7 mouse cellular contexts compared by ENCODE assay signal in genomic region chrX:159963273-159963672, GRCm38 (mm10). TPM values are rescaled to one million over a fixed set of nuclear protein-coding genes. Genes with fewer than 3 reads are reported as not detected.
A peak's percentile ranks its signal among the peaks of the same experiment; 100 is the strongest.
DNase-seq lines count a peak whose midpoint lies in the region; TF ChIP-seq lines count a peak whose summit lies in the region.

No protein-coding gene starts in this region.

- peak; percentile 44 for TF ChIP-seq CTCF in E14TG2a.4 (conservative IDR thresholded peaks at IDR 0.05; ENCODE audit: low read length)
- peak; percentile 81 for TF ChIP-seq CTCF in layer of hippocampus, adult 2 months (conservative IDR thresholded peaks at IDR 0.05)

- H3K36me3 ChIP-seq in E14TG2a.4 (ENCODE audit: insufficient read depth, low read length), result no peaks in the 10 kb centered on the region

- H3K9me3 ChIP-seq in E14TG2a.4 (ENCODE audit: low read length), result no peaks in the 10 kb centered on the region

- no peaks in the 10 kb centered on the region for H3K27me3 ChIP-seq in E14TG2a.4 (ENCODE audit: insufficient read depth, low read length)

- no peak overlapping the region for H3K27ac ChIP-seq in layer of hippocampus, adult 2 months

- DNase-seq in R1 (ENCODE audit: low read depth, low spot score), result peak; percentile 47
- DNase-seq in cerebellum, postnatal 36 days, result peak; percentile 37 to 67
- peak; percentile 71 for DNase-seq in heart, postnatal 4 days
- peak; percentile 49 to 51 for DNase-seq in layer of hippocampus, adult 2 months (ENCODE audit: low spot score in 2 of 2)
- peak; percentile 88 for DNase-seq in lung, postnatal 36 days
- peak; percentile 28 for DNase-seq in right cerebral cortex, postnatal 25 days

- no peak overlapping the region for H3K4me3 ChIP-seq in E14TG2a.4 (replicated peaks; ENCODE audit: low read length)
- H3K4me3 ChIP-seq in layer of hippocampus, adult 2 months, result no peak overlapping the region

- no peaks in the 10 kb centered on the region for H3K4me1 ChIP-seq in E14TG2a.4 (replicated peaks; ENCODE audit: low read depth, low read length)

RNA-seq across cellular contexts. Expression of gene Map3k15, which starts 25.0 kb away (rescaled TPM):
- under 1 TPM; 0.56 to 0.69 TPM for total RNA-seq in heart, postnatal 4 days (2021)
- total RNA-seq in layer of hippocampus, adult 2 months (2021), result 1 to 10 TPM; 1.6 to 2.3 TPM

Comparison
In these comparisons a context has a peak if more than half of its experiments do, and no peak if none do; other contexts are left out.
1. DNase-seq: peak in every context shown above with its lines; median percentile 88 in lung, postnatal 36 days; 71 in heart, postnatal 4 days; 52 in cerebellum, postnatal 36 days; 50 in layer of hippocampus, adult 2 months; 47 in R1; 28 in right cerebral cortex, postnatal 25 days.